In the genomic region with DNA sequence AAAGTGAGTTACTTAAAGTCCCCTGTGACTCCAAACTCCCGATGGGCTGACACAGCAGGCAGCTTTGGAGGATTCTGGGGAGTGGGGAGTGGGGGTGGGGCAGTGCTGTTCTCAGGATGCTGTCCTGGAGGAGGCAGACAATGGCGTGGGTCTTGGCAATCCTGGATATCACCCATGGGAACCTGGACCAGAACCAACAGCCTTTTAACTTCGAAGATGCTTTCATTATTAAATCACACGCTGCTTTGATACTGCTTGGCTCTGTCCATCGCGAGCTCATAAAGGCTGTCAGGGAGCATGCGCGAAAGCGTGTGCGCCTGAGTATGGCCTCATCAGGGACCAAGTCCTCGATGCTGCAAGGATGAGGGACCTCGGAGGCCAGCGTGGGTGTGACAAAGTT, we compare ENCODE assay signal across 13 mouse cellular contexts. TPM values are rescaled to one million over a fixed set of nuclear protein-coding genes. Genes with fewer than 3 reads are reported as not detected.
DNase-seq lines count a peak whose midpoint lies in the region; ATAC-seq and TF ChIP-seq lines count a peak whose summit lies in the region.
"Had no signal": no experiment of that assay in that cellular context is flagged by ENCODE, and none has a peak within 500 bp of the region (broad histone marks: within the 10 kb centered on the region; RNA-seq: fewer than 3 reads in every experiment).

No protein-coding gene starts in this region.

- H3K27ac ChIP-seq in hindbrain, embryonic 14.5 days: no peak overlapping the region
- H3K27ac ChIP-seq in hindbrain, embryonic 10.5 days: no peak overlapping the region
- H3K27ac ChIP-seq in limb, embryonic 11.5 days (replicated peaks; ENCODE audit: low read depth, low read length): no peak overlapping the region
- H3K27ac ChIP-seq in limb, embryonic 10.5 days: no peak overlapping the region
- H3K27ac ChIP-seq: forebrain, embryonic 10.5 days had no signal

- peak; percentile 59 to 61 for DNase-seq in cerebellum, postnatal 14 days
- no peak for DNase-seq in cerebellum, adult 8-10 months
- DNase-seq in hindbrain, embryonic 14.5 days (ENCODE audit: low spot score): peak; percentile 56
- no peak for DNase-seq in hindbrain, embryonic 10.5 days (ENCODE audit: low spot score)
- peak; percentile 15 for DNase-seq in limb, embryonic 11.5 days (ENCODE audit: low spot score)
- no peak for DNase-seq in limb, embryonic 10.5 days (ENCODE audit: low spot score)
- peak; percentile 73 for DNase-seq in brain, embryonic 14.5 days (ENCODE audit: low read depth)
- no peak for DNase-seq in urinary bladder, postnatal 14 days (ENCODE audit: low spot score)
- DNase-seq: B cell, adult 2 months; lung, adult 2 months; thymus, postnatal 4 days had no signal

- no peaks in the 10 kb centered on the region for H3K4me1 ChIP-seq in hindbrain, embryonic 14.5 days (replicated peaks; ENCODE audit: control insufficient read depth, insufficient read depth, low read length)
- H3K4me1 ChIP-seq in hindbrain, embryonic 10.5 days (replicated peaks): peaks cover 3% of the 10 kb centered on the region; the same call in 1 of the 2 replicates
- no peaks in the 10 kb centered on the region for H3K4me1 ChIP-seq in limb, embryonic 11.5 days (ENCODE audit: control insufficient read depth, insufficient read depth, low read length)
- no peaks in the 10 kb centered on the region for H3K4me1 ChIP-seq in limb, embryonic 10.5 days

- H3K9ac ChIP-seq in hindbrain, embryonic 14.5 days: no peak overlapping the region
- no peak overlapping the region for H3K9ac ChIP-seq in limb, embryonic 11.5 days (ENCODE audit: low read length)

- H3K4me3 ChIP-seq in hindbrain, embryonic 14.5 days (replicated peaks; ENCODE audit: low read length): no peak overlapping the region
- no peak overlapping the region for H3K4me3 ChIP-seq in hindbrain, embryonic 10.5 days
- H3K4me3 ChIP-seq in limb, embryonic 11.5 days (ENCODE audit: low read depth, low read length): no peak overlapping the region
- no peak overlapping the region for H3K4me3 ChIP-seq in limb, embryonic 10.5 days
- H3K4me3 ChIP-seq: forebrain, embryonic 10.5 days had no signal

- no peak for TF ChIP-seq CTCF in brain, embryonic 14.5 days (IDR thresholded peaks at IDR 0.05; ENCODE audit: borderline replicate concordance, extremely low read depth, insufficient read depth, insufficient read length)

- no peaks in the 10 kb centered on the region for H3K27me3 ChIP-seq in hindbrain, embryonic 14.5 days (ENCODE audit: control insufficient read depth, insufficient read depth, low read length)
- H3K27me3 ChIP-seq in hindbrain, embryonic 10.5 days (ENCODE audit: insufficient read depth, poor library complexity, severe bottlenecking): no peaks in the 10 kb centered on the region
- H3K27me3 ChIP-seq in limb, embryonic 11.5 days (ENCODE audit: control insufficient read depth, insufficient read depth, low read length): no peaks in the 10 kb centered on the region
- no peaks in the 10 kb centered on the region for H3K27me3 ChIP-seq in limb, embryonic 10.5 days (ENCODE audit: low read depth, poor library complexity, severe bottlenecking)

- WGBS in hindbrain, embryonic 14.5 days: 54% methylated on average over 13 of the region's 13 CpGs
- WGBS in hindbrain, embryonic 10.5 days: 80% methylated on average over 13 of the region's 13 CpGs
- 81% methylated on average over 13 of the region's 13 CpGs for WGBS in limb, embryonic 11.5 days
- 80% methylated on average over 13 of the region's 13 CpGs for WGBS in limb, embryonic 10.5 days

- peak overlapping the region; percentile 9 for H3K4me2 ChIP-seq in hindbrain, embryonic 14.5 days (replicated peaks)
- H3K4me2 ChIP-seq in limb, embryonic 11.5 days (ENCODE audit: low read depth, severe bottlenecking): no peak overlapping the region

- no peaks in the 10 kb centered on the region for H3K36me3 ChIP-seq in hindbrain, embryonic 14.5 days (replicated peaks; ENCODE audit: control insufficient read depth, insufficient read depth)
- no peaks in the 10 kb centered on the region for H3K36me3 ChIP-seq in hindbrain, embryonic 10.5 days
- H3K36me3 ChIP-seq in limb, embryonic 11.5 days (ENCODE audit: control insufficient read depth, insufficient read depth, low read length): no peaks in the 10 kb centered on the region
- H3K36me3 ChIP-seq in limb, embryonic 10.5 days: no peaks in the 10 kb centered on the region
- H3K36me3 ChIP-seq: forebrain, embryonic 10.5 days; G1E had no signal

- no peak for TF ChIP-seq POLR2A in brain, embryonic 14.5 days (IDR thresholded peaks at IDR 0.05; ENCODE audit: borderline replicate concordance, extremely low read depth, insufficient read depth, insufficient read length, poor library complexity, severe bottlenecking)

- no peaks in the 10 kb centered on the region for H3K9me3 ChIP-seq in hindbrain, embryonic 14.5 days (ENCODE audit: control insufficient read depth, low read length)
- no peaks in the 10 kb centered on the region for H3K9me3 ChIP-seq in hindbrain, embryonic 10.5 days
- H3K9me3 ChIP-seq in limb, embryonic 11.5 days (ENCODE audit: control insufficient read depth, low read length): no peaks in the 10 kb centered on the region
- no peaks in the 10 kb centered on the region for H3K9me3 ChIP-seq in limb, embryonic 10.5 days (replicated peaks)
- H3K9me3 ChIP-seq: forebrain, embryonic 10.5 days; G1E had no signal

- ATAC-seq in hindbrain, embryonic 14.5 days (ENCODE audit: low FRiP score): no peak; the same call in 1 of the 2 replicates
- ATAC-seq in limb, embryonic 11.5 days (ENCODE audit: insufficient number of reproducible peaks, low FRiP score, low TSS enrichment, low read depth): no peak

RNA-seq across cellular contexts. Expression of gene Rnf182, which starts 12.5 kb away (rescaled TPM):
- polyA plus RNA-seq in hindbrain, embryonic 14.5 days (2014; fragmentation: Nextera tagmentation; extraction: Ambion mirVana): 35.6 and 35.8 TPM in 2 replicates
- 4.6 and 6.6 TPM in 2 replicates for polyA plus RNA-seq in hindbrain, embryonic 10.5 days (2016; fragmentation: Nextera tagmentation; extraction: Ambion mirVana)
- 5.5 and 5.9 TPM in 2 replicates for polyA plus RNA-seq in limb, embryonic 11.5 days (2014; fragmentation: Nextera tagmentation; extraction: Ambion mirVana)
- polyA plus RNA-seq in limb, embryonic 10.5 days (2016; fragmentation: Nextera tagmentation; extraction: Ambion mirVana): 3.2 and 5.5 TPM in 2 replicates
- 26.8 and 27.2 TPM in 2 replicates for polyA plus RNA-seq in brain, embryonic 14.5 days (2012; rRNA removed)
- polyA plus RNA-seq: G1E had no signal

RNA-seq across cellular contexts. Expression of gene Mcur1, which starts 43.1 kb away (rescaled TPM):
- 8.6 and 9.5 TPM in 2 replicates for polyA plus RNA-seq in hindbrain, embryonic 14.5 days (2014; fragmentation: Nextera tagmentation; extraction: Ambion mirVana)
- polyA plus RNA-seq in hindbrain, embryonic 10.5 days (2016; fragmentation: Nextera tagmentation; extraction: Ambion mirVana): 7.3 and 8.9 TPM in 2 replicates
- polyA plus RNA-seq in limb, embryonic 11.5 days (2014; fragmentation: Nextera tagmentation; extraction: Ambion mirVana): 13.9 and 17.0 TPM in 2 replicates
- 10.6 and 12.1 TPM in 2 replicates for polyA plus RNA-seq in limb, embryonic 10.5 days (2016; fragmentation: Nextera tagmentation; extraction: Ambion mirVana)
- polyA plus RNA-seq in brain, embryonic 14.5 days (2012; rRNA removed): 9.2 and 10.0 TPM in 2 replicates

Comparison
In these comparisons a context has a peak if more than half of its experiments do, and no peak if none do; other contexts are left out.
1. DNase-seq: peak in cerebellum, postnatal 14 days (2 of 2), hindbrain, embryonic 14.5 days (single experiment), limb, embryonic 11.5 days (single experiment) and brain, embryonic 14.5 days (single experiment); none in cerebellum, adult 8-10 months (single experiment), hindbrain, embryonic 10.5 days (single experiment), limb, embryonic 10.5 days (single experiment) and urinary bladder, postnatal 14 days (single experiment).